Comparison of ENCODE assay signal across 7 mouse cellular contexts in genomic region chr11:86436843-86437242, GRCm38 (mm10). TPM values are rescaled to one million over a fixed set of nuclear protein-coding genes. Genes with fewer than 3 reads are reported as not detected.
DNase-seq lines count a peak whose midpoint lies in the region; ATAC-seq and TF ChIP-seq lines count a peak whose summit lies in the region.

No protein-coding gene starts in this region.

- no peaks in the 10 kb centered on the region for H3K27me3 ChIP-seq in kidney, postnatal 0 days (ENCODE audit: insufficient read depth, low read length)
- H3K27me3 ChIP-seq in CH12.LX (replicated peaks): peaks cover 1% of the 10 kb centered on the region
- no peaks in the 10 kb centered on the region for H3K27me3 ChIP-seq in forebrain, embryonic 14.5 days (replicated peaks; ENCODE audit: control insufficient read depth, insufficient read depth, low read length)
- no peaks in the 10 kb centered on the region for H3K27me3 ChIP-seq in lung, embryonic 14.5 days (ENCODE audit: insufficient read depth, low read length)

- no peak for ATAC-seq in kidney, postnatal 0 days (replicated peaks; ENCODE audit: low FRiP score, low read depth)
- peak; percentile 55; the same call in 1 of the 2 replicates for ATAC-seq in forebrain, embryonic 14.5 days
- ATAC-seq in lung, embryonic 14.5 days (ENCODE audit: insufficient read depth): no peak

- TF ChIP-seq CTCF in kidney, postnatal 0 days (IDR thresholded peaks at IDR 0.05; ENCODE audit: low read depth): peak; percentile 67
- TF ChIP-seq CTCF in CH12.LX (conservative IDR thresholded peaks at IDR 0.05 in 1 of 2, IDR thresholded peaks at IDR 0.05 in 1 of 2; ENCODE audit: low read depth in 2 of 2, low read length in 2 of 2): peak; percentile 60 to 91
- peak; percentile 71 for TF ChIP-seq CTCF in lung, embryonic 14.5 days (IDR thresholded peaks at IDR 0.05; ENCODE audit: low read depth)

- peak; percentile 67 for DNase-seq in kidney, postnatal 0 days (ENCODE audit: low spot score)
- no peak for DNase-seq in kidney, postnatal 14 days
- DNase-seq in CH12.LX (ENCODE audit: extremely low read depth) (peak; percentile 87), R1 (ENCODE audit: low read depth, low spot score) (peak; percentile 65)
- peak; percentile 77 for DNase-seq in forebrain, embryonic 14.5 days (ENCODE audit: low spot score)
- DNase-seq in lung, embryonic 14.5 days: peak; percentile 82
- peak; percentile 68 for DNase-seq in thymus, postnatal 14 days

- no peak for TF ChIP-seq POLR2A in CH12.LX (IDR thresholded peaks at IDR 0.05; ENCODE audit: low read depth, low read length)

- H3K4me3 ChIP-seq in kidney, postnatal 0 days (replicated peaks; ENCODE audit: low read depth, low read length): no peak overlapping the region; the same call in 1 of the 2 replicates
- H3K4me3 ChIP-seq in CH12.LX (replicated peaks in 1 of 3; ENCODE audit: low read depth in 2 of 3, low read length in 2 of 3, poor library complexity in 1 of 3): no peak overlapping the region
- no peak overlapping the region for H3K4me3 ChIP-seq in forebrain, embryonic 14.5 days (ENCODE audit: low read depth, low read length)
- no peak overlapping the region for H3K4me3 ChIP-seq in lung, embryonic 14.5 days (ENCODE audit: low read depth, low read length)

- in situ Hi-C loops in CH12.LX (cut with MboI; ENCODE audit: low pct_ligation_motif_present, low pct_unique_long_range_greater_than_20kb, low sequenced_read_pairs): loop anchor here (5.0 kb wide), 1 partner anchor 40 kb away; no protein-coding TSS in a partner anchor

- H3K4me2 ChIP-seq in kidney, postnatal 0 days (ENCODE audit: low read length): peak overlapping the region; percentile 43
- H3K4me2 ChIP-seq in CH12.LX (ENCODE audit: insufficient read depth, low read depth, poor library complexity, severe bottlenecking): peak overlapping the region; percentile 50
- no peak overlapping the region for H3K4me2 ChIP-seq in forebrain, embryonic 14.5 days (ENCODE audit: low read length)
- H3K4me2 ChIP-seq in lung, embryonic 14.5 days: no peak overlapping the region; the same call in 1 of the 2 replicates

- no peak overlapping the region for H3K9ac ChIP-seq in kidney, postnatal 0 days (ENCODE audit: low read depth, low read length)
- no peak overlapping the region for H3K9ac ChIP-seq in CH12.LX (ENCODE audit: insufficient read depth, low read depth)
- no peak overlapping the region for H3K9ac ChIP-seq in forebrain, embryonic 14.5 days (ENCODE audit: low read length)
- no peak overlapping the region for H3K9ac ChIP-seq in lung, embryonic 14.5 days

- TF ChIP-seq EP300 in CH12.LX (IDR thresholded peaks at IDR 0.05; ENCODE audit: low read length): no peak

- dilution Hi-C loops in CH12.LX (cut with MboI; ENCODE audit: extremely low pct_ligation_motif_present, extremely low pct_unique_long_range_greater_than_20kb, low sequenced_read_pairs): no loop called here

- WGBS in kidney, postnatal 0 days: 28% methylated on average over 5 of the region's 5 CpGs
- 14% methylated on average over 5 of the region's 5 CpGs for WGBS in forebrain, embryonic 14.5 days
- 20% methylated on average over 5 of the region's 5 CpGs for WGBS in lung, embryonic 14.5 days

- H3K79me2 ChIP-seq in CH12.LX (replicated peaks; ENCODE audit: control insufficient read depth, extremely low read depth, insufficient read depth, poor library complexity, severe bottlenecking): no peaks in the 10 kb centered on the region

- no peaks in the 10 kb centered on the region for H3K4me1 ChIP-seq in kidney, postnatal 0 days (replicated peaks; ENCODE audit: insufficient read depth, low read length)
- peaks cover 13 to 37% of the 10 kb centered on the region in 2 experiments; a peak in 3 of 4 replicates for H3K4me1 ChIP-seq in CH12.LX (ENCODE audit: control insufficient read depth in 1 of 2, insufficient read depth in 2 of 2)
- no peaks in the 10 kb centered on the region for H3K4me1 ChIP-seq in forebrain, embryonic 14.5 days (ENCODE audit: control insufficient read depth, insufficient read depth, low read length)
- no peaks in the 10 kb centered on the region for H3K4me1 ChIP-seq in lung, embryonic 14.5 days (ENCODE audit: insufficient read depth)

- TF ChIP-seq RAD21 in CH12.LX (IDR thresholded peaks at IDR 0.05; ENCODE audit: low read depth, low read length): peak; percentile 91

- no peaks in the 10 kb centered on the region for H3K36me3 ChIP-seq in kidney, postnatal 0 days (ENCODE audit: insufficient read depth, low read length)
- H3K36me3 ChIP-seq in CH12.LX (replicated peaks in 1 of 2; ENCODE audit: control insufficient read depth in 1 of 2, insufficient read depth in 1 of 2, low read length in 1 of 2): no peaks in the 10 kb centered on the region
- no peaks in the 10 kb centered on the region for H3K36me3 ChIP-seq in forebrain, embryonic 14.5 days (ENCODE audit: control insufficient read depth, insufficient read depth, low read length)
- H3K36me3 ChIP-seq in lung, embryonic 14.5 days (ENCODE audit: insufficient read depth): no peaks in the 10 kb centered on the region

- no peaks in the 10 kb centered on the region for H3K9me3 ChIP-seq in kidney, postnatal 0 days (replicated peaks; ENCODE audit: low read length)
- no peaks in the 10 kb centered on the region for H3K9me3 ChIP-seq in CH12.LX (replicated peaks; ENCODE audit: low read length)
- H3K9me3 ChIP-seq in forebrain, embryonic 14.5 days (replicated peaks; ENCODE audit: control insufficient read depth, low read length): no peaks in the 10 kb centered on the region
- no peaks in the 10 kb centered on the region for H3K9me3 ChIP-seq in lung, embryonic 14.5 days (ENCODE audit: low read depth, low read length)

- H3K27ac ChIP-seq in kidney, postnatal 0 days: no peak overlapping the region
- no peak overlapping the region for H3K27ac ChIP-seq in CH12.LX (ENCODE audit: insufficient read depth, low read depth)
- H3K27ac ChIP-seq in forebrain, embryonic 14.5 days (ENCODE audit: low read depth, low read length): no peak overlapping the region
- no peak overlapping the region for H3K27ac ChIP-seq in lung, embryonic 14.5 days (ENCODE audit: low read depth)

TF ChIP-seq in CH12.LX, 34 proteins besides CTCF, POLR2A, EP300 and RAD21:
- no peak for TF ChIP-seq UBTF (IDR thresholded peaks at IDR 0.05; ENCODE audit: low read depth, low read length)
- peak; percentile 77; the same call in 1 of the 2 replicates for TF ChIP-seq JUND (conservative IDR thresholded peaks at IDR 0.05; ENCODE audit: low read depth, low read length)
- no peak for TF ChIP-seq MAX (IDR thresholded peaks at IDR 0.05; ENCODE audit: low read length)
- TF ChIP-seq NRF1 (IDR thresholded peaks at IDR 0.05; ENCODE audit: low read depth, low read length): no peak
- TF ChIP-seq MYC (IDR thresholded peaks at IDR 0.05; ENCODE audit: low read depth, low read length): peak; percentile 43; the same call in 1 of the 2 replicates
- TF ChIP-seq SMC3 (IDR thresholded peaks at IDR 0.05; ENCODE audit: low read depth, low read length): peak; percentile 93
- no peak for TF ChIP-seq ZNF384 (IDR thresholded peaks at IDR 0.05; ENCODE audit: low read depth, low read length)
- TF ChIP-seq BHLHE40 (IDR thresholded peaks at IDR 0.05; ENCODE audit: low read depth, low read length): peak; percentile 97
- 0 out of 2 replicates have a peak, but pooled peaks have one; percentile 34 for TF ChIP-seq TBP (conservative IDR thresholded peaks at IDR 0.05; ENCODE audit: low read depth, low read length)
- no peak for TF ChIP-seq JUN (IDR thresholded peaks at IDR 0.05; ENCODE audit: insufficient read depth, low read depth, low read length)
- no peak for TF ChIP-seq MXI1 (IDR thresholded peaks at IDR 0.05; ENCODE audit: low read depth, low read length)
- peak; percentile 63; the same call in 1 of the 2 replicates for TF ChIP-seq ZC3H11A (IDR thresholded peaks at IDR 0.05; ENCODE audit: low read depth, low read length)
- peak; percentile 64 for TF ChIP-seq IRF4 (IDR thresholded peaks at IDR 0.05; ENCODE audit: low read depth, low read length)

RNA-seq across cellular contexts. Expression of gene Rnft1, which starts 47.6 kb away (rescaled TPM):
- 48.3 and 53.3 TPM in 2 replicates for polyA plus RNA-seq in kidney, postnatal 0 days (2015; fragmentation: Nextera tagmentation; extraction: Ambion mirVana)
- total RNA-seq in CH12.LX (2012; rRNA removed) (34.9 and 41.3 TPM in 2 replicates), CH12.LX (2014; rRNA removed) (49.2 and 53.0 TPM in 2 replicates)
- 43.2 and 49.7 TPM in 2 replicates for polyA plus RNA-seq in CH12.LX (2012; ENCODE audit: insufficient read length, low read depth)
- polyA plus RNA-seq in forebrain, embryonic 14.5 days (2014; fragmentation: Nextera tagmentation; extraction: Ambion mirVana): 15.7 and 19.7 TPM in 2 replicates
- polyA plus RNA-seq in lung, embryonic 14.5 days (2014; fragmentation: Nextera tagmentation; extraction: Ambion mirVana): 43.2 and 49.0 TPM in 2 replicates

Comparison
In these comparisons a context has a peak if more than half of its experiments do, and no peak if none do; other contexts are left out.
1. H3K4me2 ChIP-seq: peak in kidney, postnatal 0 days (single experiment) and CH12.LX (single experiment); none in forebrain, embryonic 14.5 days (single experiment) and lung, embryonic 14.5 days (single experiment).
2. Peak in every context shown above with its lines, with median percentiles within 50 percentile points of each other: CTCF ChIP-seq.